Mouse (Mus musculus): Measurements from ENCODE around the gene Zfp524. TPM values are rescaled to one million over a fixed set of nuclear protein-coding genes. Genes with fewer than 3 reads are reported as not detected.
"Not testable (repeated sequence)": the region's sequence is repeated elsewhere in the genome, so short reads cannot be mapped to it uniquely, and the experiment has no call there.

The Zfp524 gene
- total RNA-seq (2021), result 1 to 10 TPM; 5.7 to 6.4 TPM
- long read RNA-seq, experiment 1, partial matches to known transcripts, result 0 of 2 reads
- long read RNA-seq, experiment 1, other reads (novel, unspliced or antisense), result 0 of 2 reads
- long read RNA-seq, experiment 2, transcript Zfp524-201 (2 exons, 1,142 nt), result major isoform, 5 of 5 reads
- long read RNA-seq, experiment 2, partial matches to known transcripts, result 0 of 5 reads
- long read RNA-seq, experiment 2, other reads (novel, unspliced or antisense), result 0 of 5 reads

DNA sequence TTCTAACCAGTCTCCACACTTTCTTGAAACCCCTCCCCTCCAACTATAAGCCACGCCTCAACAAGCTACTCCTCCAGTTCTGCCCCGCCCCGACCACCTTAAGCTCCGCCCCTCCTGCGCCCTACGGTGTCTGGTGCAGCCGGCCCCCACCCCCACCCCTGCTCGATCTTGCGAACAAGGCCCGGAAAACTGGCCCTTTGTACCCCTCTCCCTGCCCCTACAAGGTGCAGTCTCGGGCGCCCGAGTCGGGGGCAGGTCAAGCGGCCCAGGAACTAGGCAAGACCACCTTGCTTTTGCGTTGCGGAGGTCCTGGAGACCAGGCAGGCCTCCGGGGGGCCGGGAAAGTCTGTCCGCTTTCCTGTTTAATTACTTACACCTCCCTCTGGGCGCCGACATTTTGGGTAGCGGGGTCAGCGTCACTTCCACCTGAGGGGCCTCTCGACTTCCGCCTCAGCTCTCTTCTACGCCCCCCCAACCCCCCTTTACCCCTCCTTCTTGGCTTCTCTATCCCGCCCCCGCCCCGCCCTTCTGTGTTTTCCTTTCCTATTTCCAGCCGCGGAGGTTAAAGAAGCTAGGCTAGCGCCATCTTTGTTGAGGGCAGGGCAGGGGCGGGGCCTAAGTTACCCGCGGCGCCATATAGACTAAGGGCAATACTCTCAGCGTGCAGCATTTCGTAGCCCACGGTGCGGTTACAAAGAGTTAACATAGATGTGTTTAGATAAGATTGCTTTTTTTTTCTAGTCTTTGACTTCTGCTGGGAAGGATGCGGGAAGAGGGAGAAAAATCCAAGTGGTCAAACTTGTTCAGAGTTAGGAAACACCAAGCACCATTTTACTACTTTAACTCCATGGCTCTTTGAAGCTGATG lies at the start of gene Zfp524, which contains the start of gene Fiz1:
Gene Zfp524 (plus strand): TSS at position 165 of the 867 bp plus-strand sequence.
Gene Fiz1 (minus strand): TSS at position 447 of the 867 bp plus-strand sequence.
- DNase-seq (ENCODE audit: low spot score in 2 of 2), result peak; percentile 96 to 98

DNA sequence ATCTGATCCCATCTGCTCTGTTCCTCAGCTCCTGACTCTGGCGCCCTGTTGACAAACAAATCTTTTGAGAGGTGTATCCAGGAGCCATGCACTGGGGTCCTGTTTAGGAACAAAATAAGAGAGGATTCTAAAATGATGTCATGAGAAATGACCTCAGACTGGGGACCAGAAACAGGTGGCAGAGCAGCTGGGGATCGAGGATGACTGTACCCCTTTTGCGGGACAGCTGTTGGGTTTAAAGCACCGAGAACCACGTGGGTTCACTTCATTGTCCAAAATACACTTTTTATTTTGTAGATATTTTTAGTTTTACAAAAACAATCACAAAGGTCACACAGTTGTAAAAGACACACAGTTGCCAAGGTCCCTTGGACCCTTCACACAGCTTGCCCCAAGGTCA lies 49.2 kb upstream of the Zfp524 start:
- DNase-seq (ENCODE audit: low spot score in 2 of 2), result no peak

GRCm38 (mm10) chr7:4971068-4971467 lies 43.1 kb upstream of the Zfp524 start, which contains the start of gene Sbk3:
Sbk3 (minus strand) TSS chr7:4971168.
- DNase-seq (ENCODE audit: low spot score in 2 of 2), result no peak

DNA sequence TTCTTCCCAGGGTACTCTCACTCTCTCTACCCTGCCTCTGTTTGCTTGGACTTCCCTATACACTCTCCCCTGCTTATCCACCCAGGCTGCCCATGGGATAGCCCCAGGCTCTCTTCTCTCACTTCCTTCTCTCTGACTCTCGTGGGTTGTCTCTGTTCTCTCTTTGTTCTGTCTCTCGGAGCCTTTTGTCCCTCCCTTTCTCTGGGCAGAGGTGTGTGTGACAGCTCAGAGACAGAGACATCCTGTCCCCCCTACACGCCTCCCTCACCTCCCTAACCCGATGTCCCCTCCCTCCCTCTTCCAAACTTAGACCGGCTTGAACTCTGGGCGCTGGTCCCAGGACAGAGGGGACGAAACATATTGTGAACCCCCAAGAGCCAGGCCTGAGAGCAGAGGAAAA lies 42.5 kb upstream of the Zfp524 start:
- no peak for DNase-seq (ENCODE audit: low spot score in 2 of 2)

DNA sequence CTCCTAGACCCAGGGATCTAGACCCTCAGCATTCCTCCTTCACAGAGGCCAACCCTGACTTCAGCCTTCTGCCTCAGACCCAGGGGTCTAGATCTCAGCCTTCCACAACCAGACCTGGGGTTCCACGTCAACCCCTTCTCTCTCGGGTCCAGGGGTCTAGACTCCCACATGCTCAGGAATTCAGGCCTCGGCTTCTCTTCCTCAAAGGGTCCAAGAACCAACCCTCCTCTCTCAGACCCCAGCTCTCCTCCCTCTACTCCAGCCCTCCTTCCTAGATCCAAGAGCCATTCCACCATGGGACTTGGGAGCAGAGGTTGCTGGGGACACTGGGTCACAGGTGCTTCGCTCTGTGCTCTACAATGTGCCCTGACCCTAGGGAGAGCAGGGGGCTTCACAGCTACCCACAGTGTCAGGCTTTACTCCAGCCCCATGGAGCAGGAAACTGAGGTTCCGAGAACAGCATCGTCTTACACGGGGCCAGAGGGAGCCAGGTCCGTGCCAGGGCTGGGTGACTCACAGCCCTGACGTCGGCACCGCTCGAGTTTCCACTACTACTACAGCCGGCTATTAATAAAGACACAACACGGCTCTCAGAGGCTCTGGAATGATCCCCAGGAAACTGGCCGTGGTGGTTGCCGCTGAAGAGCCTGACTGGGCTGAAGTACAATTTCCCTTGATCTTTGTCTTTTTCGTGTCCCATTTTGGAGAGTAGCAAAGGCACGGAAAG lies 41.7 kb upstream of the Zfp524 start:
- no peak for DNase-seq (ENCODE audit: low spot score in 2 of 2)

- no peak for DNase-seq (ENCODE audit: low spot score in 2 of 2)
Measured at GRCm38 (mm10) chr7:4975455-4975854, 38.8 kb upstream of the Zfp524 start.

- DNase-seq (ENCODE audit: low spot score in 2 of 2), result no peak
Measured at GRCm38 (mm10) chr7:4976832-4977231, 37.4 kb upstream of the Zfp524 start.

- DNase-seq (ENCODE audit: low spot score in 2 of 2), result no peak
Measured at GRCm38 (mm10) chr7:4988250-4988649, 26.0 kb upstream of the Zfp524 start.

- no peak for DNase-seq (ENCODE audit: low spot score in 2 of 2)
Measured at GRCm38 (mm10) chr7:4993347-4993998, 20.7 kb upstream of the Zfp524 start.

DNA sequence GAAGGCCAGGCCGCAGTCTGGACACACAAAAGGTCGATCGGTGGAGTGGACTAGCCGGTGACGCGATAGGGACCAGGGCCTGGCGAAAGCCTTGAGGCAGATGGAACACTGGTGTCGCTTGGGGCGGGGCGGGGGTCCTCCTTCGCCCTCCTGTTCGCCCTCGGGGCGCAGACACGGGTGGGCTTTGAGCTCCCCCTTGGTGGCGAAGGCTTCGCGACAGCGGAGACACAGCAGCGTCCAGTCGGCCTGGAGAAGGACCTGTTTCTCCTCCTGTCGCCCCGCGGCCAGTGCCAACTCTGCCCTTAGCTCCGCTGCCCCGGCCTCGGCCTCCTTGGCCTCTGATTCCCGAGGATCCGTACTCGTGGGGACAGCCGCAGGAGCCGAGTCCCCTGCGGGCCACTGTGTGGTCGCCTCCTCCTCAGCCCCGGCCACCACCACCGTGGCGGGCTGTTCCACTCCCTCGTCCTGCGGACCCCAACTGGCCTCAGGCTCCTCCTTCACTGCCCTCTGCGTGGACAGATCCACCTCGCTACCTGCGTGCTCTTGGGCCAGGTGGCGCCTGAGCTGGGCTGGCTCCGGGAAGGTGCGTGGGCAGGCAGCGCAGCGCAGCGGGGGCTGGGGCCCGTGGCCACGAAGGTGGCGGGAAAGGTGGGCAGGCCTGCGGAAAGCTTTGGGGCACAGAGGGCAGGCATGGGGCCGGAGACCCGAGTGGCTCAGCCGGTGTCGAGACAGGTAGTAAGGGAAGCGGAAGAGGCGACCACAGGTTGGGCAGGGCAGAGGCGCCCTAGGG lies 20.0 kb upstream of the Zfp524 start:
- DNase-seq (ENCODE audit: low spot score in 2 of 2), result no peak

DNA sequence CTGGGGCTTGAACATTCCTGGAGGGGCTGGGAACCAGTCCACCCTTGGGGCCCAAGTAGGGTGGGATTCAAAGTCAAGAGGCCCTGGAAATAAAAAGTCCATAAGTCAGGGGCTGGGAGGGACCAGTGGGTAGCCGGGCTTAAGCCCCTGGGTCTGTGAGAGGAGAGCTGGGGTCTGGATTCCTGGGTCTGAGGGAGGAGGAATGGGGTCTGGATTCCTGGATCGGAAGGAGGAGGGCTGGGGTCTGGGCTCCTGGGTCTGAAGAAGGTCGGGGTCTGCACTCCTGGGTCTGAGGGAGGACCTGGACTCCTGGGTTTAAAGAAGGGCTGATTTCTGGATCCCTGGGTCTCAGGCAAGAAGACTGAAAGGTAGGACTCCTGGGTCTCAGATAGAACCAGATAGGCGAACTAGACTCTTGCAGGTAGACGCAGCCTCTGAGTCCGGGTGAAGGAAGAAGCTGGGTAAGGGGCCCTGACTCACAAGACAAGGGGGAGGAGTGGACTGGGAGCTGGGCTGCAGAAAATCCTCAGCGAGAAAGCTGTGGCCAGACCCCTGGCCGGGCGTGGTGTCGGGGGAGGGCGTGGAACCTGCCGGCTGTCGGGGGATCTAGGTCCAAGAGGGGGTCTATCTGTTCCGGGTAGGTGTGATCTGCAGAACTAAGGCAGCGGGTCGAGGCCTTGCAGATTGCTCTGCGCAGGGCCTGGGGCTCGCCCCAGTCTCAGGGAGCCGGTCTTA lies 18.8 kb upstream of the Zfp524 start:
- DNase-seq (ENCODE audit: low spot score in 2 of 2), result no peak

DNA sequence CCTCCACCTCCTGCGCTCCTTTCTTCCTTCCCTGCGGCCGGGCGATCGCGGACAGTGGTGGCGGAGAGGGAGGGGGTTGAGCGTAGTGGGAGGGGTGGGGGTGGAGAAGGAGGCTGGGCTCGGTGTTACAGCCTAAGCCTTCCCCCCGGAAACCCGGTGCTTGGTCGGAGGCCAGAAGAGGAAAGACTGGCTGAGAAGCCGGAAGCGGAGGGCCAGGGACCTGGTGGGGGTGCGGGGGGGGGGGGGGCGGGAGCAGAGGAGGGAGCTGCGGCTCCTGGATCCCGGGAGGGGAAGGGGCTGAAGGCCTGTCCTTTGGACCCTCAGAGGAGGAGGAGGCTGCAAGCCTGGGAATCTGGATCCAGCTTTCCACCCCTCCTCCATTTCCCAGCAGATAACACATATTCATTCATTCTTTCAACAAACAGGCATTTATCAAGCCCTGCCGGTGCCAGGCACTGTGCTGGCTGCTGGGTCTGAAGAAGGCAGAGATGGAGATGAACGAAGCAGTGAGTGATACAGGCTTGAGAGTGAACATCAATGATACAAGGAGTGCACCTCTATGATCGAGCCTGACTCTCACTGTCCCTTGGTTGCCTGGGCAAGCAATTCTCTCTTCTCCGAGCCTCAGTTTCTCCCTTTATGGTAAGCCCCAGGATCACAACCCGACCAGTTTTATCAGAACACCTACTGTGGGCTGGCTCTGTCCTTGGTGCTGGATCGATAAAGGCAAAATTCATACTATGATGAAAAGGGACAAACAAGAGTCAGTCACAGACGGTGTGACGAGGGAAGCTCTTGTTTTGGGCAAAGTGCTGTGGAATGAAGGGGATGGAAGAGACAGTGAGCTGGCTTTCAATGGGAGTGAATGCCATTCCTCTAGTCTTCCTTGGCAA lies 18.0 kb upstream of the Zfp524 start, which contains the start of gene Zfp579:
Gene Zfp579 (minus strand): TSS at position 156 of the 893 bp plus-strand sequence.
- peak; percentile 95 to 96 for DNase-seq (ENCODE audit: low spot score in 2 of 2)

- DNase-seq (ENCODE audit: low spot score in 2 of 2), result no peak
Measured at GRCm38 (mm10) chr7:4996934-4997333, 17.3 kb upstream of the Zfp524 start.

GRCm38 (mm10) chr7:4999876-5000275 lies 14.3 kb upstream of the Zfp524 start:
- no peak for DNase-seq (ENCODE audit: low spot score in 2 of 2)

DNA sequence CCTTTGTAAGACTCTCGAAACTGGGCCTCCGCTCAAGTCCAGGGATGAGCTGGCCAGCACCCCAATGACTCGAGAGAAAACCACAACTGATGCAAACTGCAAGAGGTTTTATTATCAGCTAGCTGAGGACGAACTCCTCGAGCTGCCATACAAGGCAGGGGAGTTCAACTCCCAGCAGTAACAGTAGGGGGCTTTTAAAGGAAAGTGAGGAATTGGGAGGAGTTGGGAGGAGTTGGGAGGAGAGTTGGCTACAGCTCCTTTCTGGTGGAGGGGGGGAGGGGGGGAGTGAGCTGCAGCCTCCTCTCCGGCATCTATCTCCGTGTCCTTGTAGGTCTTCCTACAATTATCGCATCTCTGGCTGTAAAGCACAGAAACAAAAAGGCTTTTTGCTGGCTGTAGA lies 11.3 kb upstream of the Zfp524 start:
- DNase-seq (ENCODE audit: low spot score in 2 of 2), result not testable (repeated sequence)

- no peak for DNase-seq (ENCODE audit: low spot score in 2 of 2)
Measured at GRCm38 (mm10) chr7:5008229-5008628, 6.0 kb upstream of the Zfp524 start.

GRCm38 (mm10) chr7:5012681-5013513 lies 1.3 kb upstream of the Zfp524 start:
- DNase-seq (ENCODE audit: low spot score in 2 of 2), result no peak
